Mouse (Mus musculus): ENCODE measurements around the gene Myoz2. TPM values are rescaled to one million over a fixed set of nuclear protein-coding genes. Genes with fewer than 3 reads are reported as not detected.

The Myoz2 gene
- polyA plus RNA-seq, 1 experiment, result 0.06 TPM

- H3ac ChIP-seq (ENCODE audit: control insufficient read depth, insufficient read length, low read depth), result no peak overlapping the region
- TF ChIP-seq USF1 (IDR thresholded peaks at IDR 0.05; ENCODE audit: low read depth), result no peak
- no peak overlapping the region for H3K4me3 ChIP-seq (ENCODE audit: insufficient read depth, poor library complexity, severe bottlenecking)
- H3K79me3 ChIP-seq (ENCODE audit: low read depth), result no peaks in the 10 kb centered on the region
- no peaks in the 10 kb centered on the region for H3K27me3 ChIP-seq (ENCODE audit: control insufficient read depth, insufficient read depth, insufficient read length)
- no peaks in the 10 kb centered on the region for H3K36me3 ChIP-seq (ENCODE audit: control insufficient read depth, insufficient read depth)
- H3K79me2 ChIP-seq (ENCODE audit: control insufficient read depth, insufficient read depth), result no peaks in the 10 kb centered on the region
Measured at GRCm38 (mm10) chr3:123075034-123075433, 40.2 kb upstream of the Myoz2 start.

GRCm38 (mm10) chr3:123073351-123073750 lies 38.5 kb upstream of the Myoz2 start:
- Histone ChIP-seq H3K4me3 (ENCODE audit: insufficient read depth, poor library complexity, severe bottlenecking) (no peak overlapping the region), H3K79me2 (ENCODE audit: control insufficient read depth, insufficient read depth) (no peaks in the 10 kb centered on the region), H3K27me3 (ENCODE audit: control insufficient read depth, insufficient read depth, insufficient read length) (no peaks in the 10 kb centered on the region), H3K36me3 (ENCODE audit: control insufficient read depth, insufficient read depth) (no peaks in the 10 kb centered on the region), H3K79me3 (ENCODE audit: low read depth) (no peaks in the 10 kb centered on the region), H3ac (ENCODE audit: control insufficient read depth, insufficient read length, low read depth) (no peak overlapping the region)
- TF ChIP-seq MAX (IDR thresholded peaks at IDR 0.05) (no peak), CEBPB (IDR thresholded peaks at IDR 0.05; ENCODE audit: low read depth) (no peak), USF1 (IDR thresholded peaks at IDR 0.05; ENCODE audit: low read depth) (no peak), CTCF (IDR thresholded peaks at IDR 0.05; ENCODE audit: control insufficient read depth, insufficient read depth, insufficient read length) (no peak), MYOG (IDR thresholded peaks at IDR 0.05; ENCODE audit: control insufficient read depth, extremely low read depth, insufficient read length) (no peak), FOSL1 (IDR thresholded peaks at IDR 0.05; ENCODE audit: insufficient read depth, low read length, poor library complexity, severe bottlenecking) (no peak), MYOD1 (IDR thresholded peaks at IDR 0.05; ENCODE audit: control insufficient read depth, insufficient read length, low read depth) (no peak)

- no peak overlapping the region for H3K4me3 ChIP-seq (ENCODE audit: insufficient read depth, poor library complexity, severe bottlenecking)
- H3K27me3 ChIP-seq (ENCODE audit: control insufficient read depth, insufficient read depth, insufficient read length), result no peaks in the 10 kb centered on the region
- H3ac ChIP-seq (ENCODE audit: control insufficient read depth, insufficient read length, low read depth), result no peak overlapping the region
- H3K79me3 ChIP-seq (ENCODE audit: low read depth), result no peaks in the 10 kb centered on the region
- H3K79me2 ChIP-seq (ENCODE audit: control insufficient read depth, insufficient read depth), result no peaks in the 10 kb centered on the region
- H3K36me3 ChIP-seq (ENCODE audit: control insufficient read depth, insufficient read depth), result no peaks in the 10 kb centered on the region
- TF ChIP-seq CTCF (IDR thresholded peaks at IDR 0.05; ENCODE audit: control insufficient read depth, insufficient read depth, insufficient read length) (no peak), FOSL1 (IDR thresholded peaks at IDR 0.05; ENCODE audit: insufficient read depth, low read length, poor library complexity, severe bottlenecking) (no peak), MYOD1 (IDR thresholded peaks at IDR 0.05; ENCODE audit: control insufficient read depth, insufficient read length, low read depth) (no peak), USF1 (IDR thresholded peaks at IDR 0.05; ENCODE audit: low read depth) (no peak), MYOG (IDR thresholded peaks at IDR 0.05; ENCODE audit: control insufficient read depth, extremely low read depth, insufficient read length) (no peak), CEBPB (IDR thresholded peaks at IDR 0.05; ENCODE audit: low read depth) (no peak), MAX (IDR thresholded peaks at IDR 0.05) (no peak)
Measured at GRCm38 (mm10) chr3:123072472-123072871, 37.7 kb upstream of the Myoz2 start.

GRCm38 (mm10) chr3:123070996-123071395 lies 36.2 kb upstream of the Myoz2 start:
- Histone ChIP-seq H3K79me3 (ENCODE audit: low read depth) (no peaks in the 10 kb centered on the region), H3K4me3 (ENCODE audit: insufficient read depth, poor library complexity, severe bottlenecking) (no peak overlapping the region), H3K79me2 (ENCODE audit: control insufficient read depth, insufficient read depth) (no peaks in the 10 kb centered on the region), H3K27me3 (ENCODE audit: control insufficient read depth, insufficient read depth, insufficient read length) (no peaks in the 10 kb centered on the region), H3K36me3 (ENCODE audit: control insufficient read depth, insufficient read depth) (no peaks in the 10 kb centered on the region), H3ac (ENCODE audit: control insufficient read depth, insufficient read length, low read depth) (no peak overlapping the region)
- TF ChIP-seq MYOD1 (IDR thresholded peaks at IDR 0.05; ENCODE audit: control insufficient read depth, insufficient read length, low read depth), result no peak
- no peak for TF ChIP-seq FOSL1 (IDR thresholded peaks at IDR 0.05; ENCODE audit: insufficient read depth, low read length, poor library complexity, severe bottlenecking)

GRCm38 (mm10) chr3:123066836-123067235 lies 32.0 kb upstream of the Myoz2 start:
- no peaks in the 10 kb centered on the region for H3K27me3 ChIP-seq (ENCODE audit: control insufficient read depth, insufficient read depth, insufficient read length)
- no peaks in the 10 kb centered on the region for H3K36me3 ChIP-seq (ENCODE audit: control insufficient read depth, insufficient read depth)
- TF ChIP-seq MYOG (IDR thresholded peaks at IDR 0.05; ENCODE audit: control insufficient read depth, extremely low read depth, insufficient read length) (no peak), CEBPB (IDR thresholded peaks at IDR 0.05; ENCODE audit: low read depth) (no peak), USF1 (IDR thresholded peaks at IDR 0.05; ENCODE audit: low read depth) (no peak)
- no peaks in the 10 kb centered on the region for H3K79me3 ChIP-seq (ENCODE audit: low read depth)
- H3K79me2 ChIP-seq (ENCODE audit: control insufficient read depth, insufficient read depth), result no peaks in the 10 kb centered on the region
- H3ac ChIP-seq (ENCODE audit: control insufficient read depth, insufficient read length, low read depth), result no peak overlapping the region
- no peak overlapping the region for H3K4me3 ChIP-seq (ENCODE audit: insufficient read depth, poor library complexity, severe bottlenecking)

GRCm38 (mm10) chr3:123065466-123065865 lies 30.7 kb upstream of the Myoz2 start:
- H3K4me3 ChIP-seq (ENCODE audit: insufficient read depth, poor library complexity, severe bottlenecking), result no peak overlapping the region
- no peak for TF ChIP-seq FOSL1 (IDR thresholded peaks at IDR 0.05; ENCODE audit: insufficient read depth, low read length, poor library complexity, severe bottlenecking)
- TF ChIP-seq CTCF (IDR thresholded peaks at IDR 0.05; ENCODE audit: control insufficient read depth, insufficient read depth, insufficient read length), result no peak
- no peak for TF ChIP-seq USF1 (IDR thresholded peaks at IDR 0.05; ENCODE audit: low read depth)
- TF ChIP-seq MYOG (IDR thresholded peaks at IDR 0.05; ENCODE audit: control insufficient read depth, extremely low read depth, insufficient read length), result no peak
- TF ChIP-seq CEBPB (IDR thresholded peaks at IDR 0.05; ENCODE audit: low read depth), result no peak
- TF ChIP-seq MYOD1 (IDR thresholded peaks at IDR 0.05; ENCODE audit: control insufficient read depth, insufficient read length, low read depth), result no peak
- no peak for TF ChIP-seq MAX (IDR thresholded peaks at IDR 0.05)
- no peaks in the 10 kb centered on the region for H3K27me3 ChIP-seq (ENCODE audit: control insufficient read depth, insufficient read depth, insufficient read length)
- no peaks in the 10 kb centered on the region for H3K79me2 ChIP-seq (ENCODE audit: control insufficient read depth, insufficient read depth)
- H3K79me3 ChIP-seq (ENCODE audit: low read depth), result no peaks in the 10 kb centered on the region
- H3K36me3 ChIP-seq (ENCODE audit: control insufficient read depth, insufficient read depth), result no peaks in the 10 kb centered on the region
- no peak overlapping the region for H3ac ChIP-seq (ENCODE audit: control insufficient read depth, insufficient read length, low read depth)
